Mouse (Mus musculus) intestine, embryonic 16.5 days (tissue): ENCODE results near the gene Usp7. TPM values are rescaled to one million over a fixed set of nuclear protein-coding genes. Genes with fewer than 3 reads are reported as not detected.
A peak's percentile ranks its signal among the peaks of the same experiment; 100 is the strongest.

Experiments
- ATAC-seq: fragments of 200-750 bp; cut with Nextera tagmentation; 2 replicates; pipeline ENCODE4 v1.8.0; 2017; ENCODE audit warnings: moderate TSS enrichment, moderate library complexity
- H3K27ac ChIP-seq: fragments of 300-500 bp; sonication (generic); 2 replicates; pipeline ENCODE4 v1.5.1; 2014; ENCODE audit warnings: mild to moderate bottlenecking, low read length
- H3K27me3 ChIP-seq: fragments of 300-500 bp; sonication (generic); replicated peaks from 2 replicates; pipeline ENCODE4 v1.6.1; 2014; ENCODE audit warnings: low read length, control low read depth, mixed read lengths; ENCODE audit not compliant: control insufficient read depth, insufficient read depth
- H3K36me3 ChIP-seq: fragments of 300-500 bp; sonication (generic); 2 replicates; pipeline ENCODE4 v1.6.1; 2014; ENCODE audit warnings: low read length, control low read depth; ENCODE audit not compliant: control insufficient read depth, insufficient read depth
- H3K4me1 ChIP-seq: fragments of 300-500 bp; sonication (generic); 2 replicates; pipeline ENCODE4 v1.6.1; 2014; ENCODE audit warnings: low read length, control low read depth, mixed read lengths; ENCODE audit not compliant: control insufficient read depth, insufficient read depth
- H3K4me2 ChIP-seq: fragments of 300-500 bp; sonication (generic); 2 replicates; pipeline ENCODE4 v1.6.1; 2014; ENCODE audit warnings: low read depth, low read length, control low read depth
- H3K4me3 ChIP-seq: fragments of 300-500 bp; sonication (generic); 2 replicates; pipeline ENCODE4 v1.5.1; 2014; ENCODE audit warnings: mild to moderate bottlenecking, low read length
- H3K9ac ChIP-seq: fragments of 300-500 bp; sonication (generic); 2 replicates; pipeline ENCODE4 v1.6.1; 2014; ENCODE audit warnings: low read depth, low read length
- H3K9me3 ChIP-seq: fragments of 300-500 bp; sonication (generic); 2 replicates; pipeline ENCODE4 v1.6.1; 2016; ENCODE audit warnings: low read length, control low read depth; ENCODE audit not compliant: control insufficient read depth
- WGBS: fragments of 180-500 bp; shearing (Covaris S2); extraction: QIAGEN DNeasy Blood & Tissue Kit; methylation state at CpG from one replicate; pipeline ENCODE4 v1.1.7; 2014; 5-methylcytosine and 5-hydroxymethylcytosine counted together
- polyA plus RNA-seq: library from polyadenylated mRNA; unstranded; fragments of >200 nt; fragmentation: Nextera tagmentation; extraction: Ambion mirVana; gene quantifications from 2 replicates; pipeline ENCODE4 v1.2.1, GENCODE M21; 2015

Usp7 gene
- polyA plus RNA-seq, 1 experiment from 2014 or later: 19.1 TPM

GRCm38 (mm10) chr16:8687559-8688112 is 104.5 kb downstream of the Usp7 start:
- ATAC-seq: peak; percentile 51; the same call in 1 of the 2 replicates
- Histone ChIP-seq H3K9me3 (no peaks in the 10 kb centered on the region), H3K4me2 (no peak overlapping the region), H3K9ac (no peak overlapping the region), H3K27ac (peak overlapping the region; percentile 11), H3K27me3 (no peaks in the 10 kb centered on the region), H3K36me3 (peaks cover 17% of the 10 kb centered on the region), H3K4me1 (peaks cover 16% of the 10 kb centered on the region), H3K4me3 (no peak overlapping the region)

GRCm38 (mm10) chr16:8686871-8687535 is 105.1 kb downstream of the Usp7 start:
- Histone ChIP-seq H3K27ac (peak overlapping the region; percentile 11), H3K9me3 (no peaks in the 10 kb centered on the region), H3K9ac (no peak overlapping the region; the same call in 1 of the 2 replicates), H3K36me3 (peaks cover 12% of the 10 kb centered on the region; the same call in 1 of the 2 replicates), H3K4me1 (peaks cover 16% of the 10 kb centered on the region), H3K27me3 (no peaks in the 10 kb centered on the region), H3K4me3 (no peak overlapping the region), H3K4me2 (no peak overlapping the region)
- ATAC-seq: peak; percentile 84
- WGBS: 63% methylated on average over 11 of the region's 11 CpGs

- Histone ChIP-seq H3K4me3 (no peak overlapping the region), H3K36me3 (peaks cover 10% of the 10 kb centered on the region; the same call in 1 of the 2 replicates), H3K9me3 (no peaks in the 10 kb centered on the region), H3K27ac (peak overlapping the region; percentile 11; the same call in 1 of the 2 replicates), H3K27me3 (no peaks in the 10 kb centered on the region), H3K4me1 (peaks cover 16% of the 10 kb centered on the region), H3K4me2 (no peak overlapping the region), H3K9ac (no peak overlapping the region; the same call in 1 of the 2 replicates)
- WGBS: 54% methylated on average over 7 of the region's 7 CpGs
- ATAC-seq: peak; percentile 38
Measured at GRCm38 (mm10) chr16:8686121-8686870, 105.8 kb downstream of the Usp7 start.

GRCm38 (mm10) chr16:8685087-8685486 is 107.0 kb downstream of the Usp7 start:
- H3K4me1 ChIP-seq: peaks cover 16% of the 10 kb centered on the region
- ATAC-seq: no peak
- no peak overlapping the region for H3K4me3 ChIP-seq
- peaks cover under 1% of the 10 kb centered on the region; the same call in 1 of the 2 replicates for H3K36me3 ChIP-seq
- 56% methylated on average over 4 of the region's 4 CpGs for WGBS
- H3K4me2 ChIP-seq: no peak overlapping the region
- no peak overlapping the region for H3K27ac ChIP-seq
- H3K9ac ChIP-seq: no peak overlapping the region
- H3K9me3 ChIP-seq: no peaks in the 10 kb centered on the region
- no peaks in the 10 kb centered on the region for H3K27me3 ChIP-seq

- Histone ChIP-seq H3K4me3 (no peak within 1 kb of the TSS), H3K9me3 (no peaks in the 10 kb centered on the region), H3K4me1 (no peaks in the 10 kb centered on the region), H3K4me2 (no peak within 1 kb of the TSS), H3K27me3 (no peaks in the 10 kb centered on the region), H3K36me3 (no peaks in the 10 kb centered on the region; the same call in 1 of the 2 replicates), H3K27ac (no peak within 1 kb of the TSS), H3K9ac (no peak within 1 kb of the TSS)
- WGBS: 84% methylated on average over 5 of the region's 5 CpGs
- no peak for ATAC-seq
Measured at GRCm38 (mm10) chr16:8680470-8680869, 111.6 kb downstream of the Usp7 start, which contains the start of gene Gm5767. Gm5767 (plus strand) TSS chr16:8680770.

DNA sequence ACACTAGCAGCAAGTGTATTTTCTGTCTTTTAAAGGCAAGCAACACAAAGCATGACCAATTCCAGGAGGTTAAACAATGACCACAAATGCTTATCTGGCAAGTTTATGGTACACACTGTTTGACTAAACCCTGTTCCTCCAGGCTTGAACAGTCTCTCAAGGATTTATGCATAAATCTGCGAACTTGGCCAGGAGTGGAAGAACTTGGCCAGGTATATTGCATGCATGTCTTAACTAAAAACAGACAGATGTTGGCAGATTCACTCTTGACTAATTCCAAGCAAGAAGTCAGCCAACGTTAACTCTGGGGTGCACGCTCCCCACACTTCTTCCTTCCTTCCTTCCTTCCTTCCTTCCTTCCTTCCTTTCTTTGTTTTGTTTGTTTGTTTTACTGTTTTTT is 112.3 kb downstream of the Usp7 start:
- Histone ChIP-seq H3K27ac (no peak overlapping the region), H3K4me1 (no peaks in the 10 kb centered on the region), H3K36me3 (no peaks in the 10 kb centered on the region; the same call in 1 of the 2 replicates), H3K9me3 (no peaks in the 10 kb centered on the region), H3K27me3 (no peaks in the 10 kb centered on the region), H3K4me2 (no peak overlapping the region), H3K9ac (no peak overlapping the region), H3K4me3 (no peak overlapping the region)
- WGBS: 63% methylated on average over 3 of the region's 3 CpGs
- ATAC-seq: no peak

DNA sequence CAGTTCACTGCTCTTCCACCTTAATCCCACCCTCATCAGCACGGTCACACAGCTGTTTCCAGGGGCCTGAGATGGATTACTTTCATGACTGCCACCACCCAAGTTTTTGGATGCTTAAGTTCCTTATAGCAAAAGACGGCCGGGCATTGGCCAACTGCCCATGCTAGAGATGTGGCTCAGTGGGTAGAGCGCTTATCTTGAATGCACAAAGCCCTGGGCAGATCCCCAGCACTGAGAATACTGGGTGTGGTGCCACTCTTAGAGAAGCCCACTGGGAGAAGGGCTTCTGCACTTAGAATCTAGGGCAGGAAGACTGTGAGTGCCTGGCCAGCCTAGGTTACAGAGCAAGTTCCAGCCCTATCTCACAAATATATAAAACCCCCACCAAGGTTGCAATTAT is 113.4 kb downstream of the Usp7 start:
- no peaks in the 10 kb centered on the region for H3K4me1 ChIP-seq
- no peak overlapping the region for H3K9ac ChIP-seq
- no peak overlapping the region for H3K4me2 ChIP-seq
- H3K9me3 ChIP-seq: no peaks in the 10 kb centered on the region
- WGBS: 80% methylated on average over 4 of the region's 4 CpGs
- no peaks in the 10 kb centered on the region for H3K36me3 ChIP-seq
- no peak overlapping the region for H3K27ac ChIP-seq
- no peaks in the 10 kb centered on the region for H3K27me3 ChIP-seq
- no peak overlapping the region for H3K4me3 ChIP-seq
- no peak for ATAC-seq

DNA sequence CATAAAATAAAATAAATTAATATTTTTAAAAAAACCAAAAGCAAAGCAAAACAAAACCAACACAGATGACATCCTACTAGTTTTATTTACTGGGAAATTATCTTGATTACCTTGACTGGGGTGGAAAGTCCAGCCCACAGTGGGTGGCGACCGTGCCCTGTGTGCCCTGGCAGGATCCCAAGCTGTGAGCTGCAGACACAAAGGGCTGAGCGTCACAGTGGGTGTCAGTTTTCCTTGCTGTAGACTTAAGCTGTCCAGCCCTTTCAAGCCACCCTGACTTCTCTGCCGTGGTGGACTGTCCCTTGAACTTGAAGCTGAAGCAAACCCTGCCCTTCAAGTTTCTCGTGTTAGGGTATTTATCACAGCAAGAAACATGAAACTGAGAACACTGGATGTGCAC is 114.1 kb downstream of the Usp7 start:
- Histone ChIP-seq H3K4me2 (no peak overlapping the region), H3K9me3 (no peaks in the 10 kb centered on the region), H3K4me1 (0 out of 2 replicates have a peak, but pooled peaks cover 2% of the 10 kb centered on the region), H3K9ac (no peak overlapping the region), H3K27me3 (no peaks in the 10 kb centered on the region), H3K4me3 (no peak overlapping the region), H3K36me3 (no peaks in the 10 kb centered on the region), H3K27ac (no peak overlapping the region)
- ATAC-seq: no peak
- 57% methylated on average over 5 of the region's 5 CpGs for WGBS

GRCm38 (mm10) chr16:8676800-8677199 is 115.3 kb downstream of the Usp7 start:
- no peaks in the 10 kb centered on the region for H3K27me3 ChIP-seq
- no peak overlapping the region for H3K4me3 ChIP-seq
- no peak overlapping the region for H3K9ac ChIP-seq
- H3K4me1 ChIP-seq: 0 out of 2 replicates have a peak, but pooled peaks cover 3% of the 10 kb centered on the region
- WGBS: 57% methylated on average over 4 of the region's 4 CpGs
- no peak for ATAC-seq
- H3K4me2 ChIP-seq: no peak overlapping the region
- no peaks in the 10 kb centered on the region for H3K36me3 ChIP-seq
- no peak overlapping the region for H3K27ac ChIP-seq
- no peaks in the 10 kb centered on the region for H3K9me3 ChIP-seq
